Mouse (Mus musculus): ENCODE measurements at regions not wholly inside any gene's neighbourhood (a gene's known extent, or its start where the extent isn't known, plus 50 kb on each side); places are given as distances from the start of the nearest gene placed in this dataset.
A peak's percentile ranks its signal among the peaks of the same experiment; 100 is the strongest.

DNA sequence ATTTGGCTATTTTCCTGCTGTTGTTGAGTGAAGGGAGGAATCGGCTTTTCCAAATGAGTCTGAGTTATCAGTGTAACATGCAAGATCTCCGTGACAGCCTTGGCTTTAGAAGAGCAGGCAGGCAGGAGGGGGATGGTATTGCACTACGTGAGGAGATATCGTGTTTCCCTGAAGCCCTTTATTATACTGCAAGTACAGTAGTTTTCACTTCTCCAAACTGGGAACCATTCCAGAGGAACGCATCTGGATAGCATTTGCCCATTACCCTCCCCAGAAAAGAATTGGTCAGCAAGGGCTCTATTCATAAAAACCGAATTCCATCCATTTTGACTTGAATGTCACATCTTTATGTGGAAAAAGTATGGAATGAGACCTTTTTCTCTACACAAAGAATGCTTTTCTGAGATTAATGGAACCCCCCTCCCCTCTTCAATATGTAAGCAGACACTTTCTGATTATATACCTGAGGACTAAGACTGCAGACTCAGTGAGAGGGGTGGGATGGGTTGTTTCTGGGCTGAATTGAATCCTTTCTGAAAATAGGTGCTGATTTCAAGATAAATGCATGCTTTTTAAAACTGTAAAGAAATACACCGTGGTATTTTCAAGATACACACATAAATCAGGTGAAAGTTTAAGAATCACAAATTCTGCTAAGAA is 571.8 kb downstream of the Car8 start:
- peak in 1 of 2 experiments; percentile 25 for DNase-seq (ENCODE audit: low spot score in 2 of 2)

DNA sequence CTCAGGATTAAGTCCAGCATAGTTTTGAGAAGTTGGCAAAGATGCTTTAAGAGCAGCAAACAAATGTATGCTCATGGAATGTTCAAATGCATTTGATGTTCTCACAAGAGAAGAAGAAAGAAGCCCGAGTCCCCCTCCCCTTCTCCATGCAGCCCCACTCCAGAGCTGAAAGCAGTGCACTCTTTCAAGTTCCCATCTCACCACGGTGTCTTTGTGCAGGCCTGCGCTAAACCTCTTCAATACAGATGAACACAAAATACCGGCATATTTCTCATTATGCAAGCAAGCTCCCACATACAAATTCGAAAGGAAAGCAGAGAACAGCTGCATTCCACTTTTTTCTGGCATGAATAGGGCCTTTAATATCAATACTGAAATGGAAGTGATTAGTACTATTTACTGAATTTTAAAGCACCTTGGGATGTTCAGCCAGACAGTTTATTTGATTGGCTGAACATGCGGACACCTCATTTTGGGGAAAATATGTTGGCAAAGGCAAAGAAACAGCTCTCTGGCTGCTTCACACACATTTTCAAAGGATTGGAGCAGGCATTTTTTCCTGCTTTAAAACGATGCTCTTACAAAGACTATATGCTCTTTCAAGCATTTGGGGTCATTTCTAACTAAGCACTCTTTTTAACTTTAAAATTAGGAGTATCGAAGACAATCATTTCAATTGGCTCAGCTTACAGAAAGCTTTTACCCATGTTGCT is 595.8 kb downstream of the Car8 start:
- no peak for DNase-seq (ENCODE audit: low spot score in 2 of 2)

DNA sequence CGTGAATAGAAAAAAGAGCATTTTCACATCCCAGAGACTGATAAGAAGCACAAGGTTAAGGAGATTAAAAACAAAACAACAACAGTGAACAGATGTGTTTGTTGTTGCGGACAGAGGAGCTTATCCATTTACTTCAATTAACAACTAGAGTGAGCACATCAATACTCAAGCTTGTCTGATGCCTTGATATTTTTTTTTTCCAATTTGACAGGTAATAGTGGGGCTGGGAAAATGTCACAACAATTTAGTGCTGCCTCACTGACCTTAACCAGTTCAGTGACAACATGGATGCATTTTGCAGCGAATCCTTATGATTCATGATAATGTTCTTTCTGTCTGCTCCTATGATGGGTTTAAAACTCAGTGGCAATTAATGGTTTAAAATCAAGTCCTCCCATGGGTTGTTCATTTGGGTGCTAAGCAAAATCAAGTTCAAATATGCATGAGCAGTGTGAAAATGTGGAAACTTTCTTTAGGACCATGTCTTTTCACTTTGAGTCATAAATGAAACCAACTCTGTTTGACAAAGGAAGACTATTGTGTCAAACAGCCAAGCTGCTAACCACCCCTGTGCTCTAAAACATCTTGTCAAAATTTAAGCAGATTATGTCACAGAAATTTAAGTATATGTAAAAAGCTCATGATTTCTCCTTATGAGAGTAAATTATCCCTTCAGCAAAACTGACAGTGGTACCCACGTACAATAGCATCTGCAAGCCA is 641.0 kb downstream of the Car8 start:
- no peak for DNase-seq (ENCODE audit: low spot score in 2 of 2)

DNA sequence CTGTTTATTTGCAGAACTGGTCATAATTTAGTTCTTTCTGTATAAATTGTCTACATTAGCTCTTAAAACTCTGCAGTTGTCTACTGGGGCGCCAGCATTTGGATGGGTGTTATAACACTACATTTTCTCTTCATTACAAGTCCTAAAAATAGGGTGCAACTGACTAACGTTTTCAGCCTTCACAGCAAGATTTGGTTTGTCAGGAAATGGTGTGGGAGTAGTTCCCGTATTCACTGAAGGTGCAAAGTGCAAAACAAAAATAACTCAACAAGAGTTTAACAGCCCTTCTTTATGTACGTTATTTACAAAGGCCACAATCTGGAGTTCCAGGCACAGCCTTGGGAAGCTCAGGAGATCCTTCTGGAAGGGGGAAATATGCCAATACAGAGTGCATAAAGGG is 642.7 kb downstream of the Car8 start:
- no peak for DNase-seq (ENCODE audit: low spot score in 2 of 2)

DNA sequence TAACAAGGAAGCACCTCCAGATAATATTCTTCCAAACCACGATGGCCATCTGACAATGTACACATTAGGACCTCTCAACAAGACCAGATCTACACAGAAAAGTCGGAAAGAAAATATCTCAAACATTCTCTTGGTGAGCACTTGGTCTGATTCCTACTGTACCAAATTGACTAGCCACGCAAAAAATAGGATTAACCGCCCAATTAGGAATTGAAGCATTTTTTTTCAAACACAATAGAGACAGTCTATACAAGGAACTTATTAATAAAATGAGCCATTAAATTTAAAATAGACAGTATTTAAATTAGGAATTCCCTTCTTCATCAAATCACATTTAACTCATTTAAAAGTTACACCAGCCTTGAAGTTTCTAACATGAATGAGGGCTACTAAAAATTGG is 655.0 kb downstream of the Car8 start:
- no peak for DNase-seq (ENCODE audit: low spot score in 2 of 2)

DNA sequence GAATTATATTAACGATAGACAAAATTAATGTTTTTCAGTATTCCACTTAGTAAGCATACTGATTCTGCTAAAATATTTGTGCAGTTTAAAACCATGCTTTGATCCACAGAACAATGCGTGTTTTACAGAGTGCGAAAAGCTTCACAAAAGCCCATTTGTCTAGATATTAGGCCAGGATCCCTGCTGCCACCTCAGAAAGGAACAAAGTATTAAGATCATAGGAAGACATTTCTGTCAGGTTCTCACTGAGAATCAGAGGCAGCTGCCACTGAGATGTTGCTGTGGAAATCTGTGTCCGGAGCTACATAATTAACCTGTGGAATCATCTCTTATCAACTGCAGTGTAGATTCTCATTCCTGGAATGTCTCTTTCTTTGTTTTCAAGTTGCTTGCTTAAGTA is 656.9 kb downstream of the Car8 start:
- no peak for DNase-seq (ENCODE audit: low spot score in 2 of 2)

DNA sequence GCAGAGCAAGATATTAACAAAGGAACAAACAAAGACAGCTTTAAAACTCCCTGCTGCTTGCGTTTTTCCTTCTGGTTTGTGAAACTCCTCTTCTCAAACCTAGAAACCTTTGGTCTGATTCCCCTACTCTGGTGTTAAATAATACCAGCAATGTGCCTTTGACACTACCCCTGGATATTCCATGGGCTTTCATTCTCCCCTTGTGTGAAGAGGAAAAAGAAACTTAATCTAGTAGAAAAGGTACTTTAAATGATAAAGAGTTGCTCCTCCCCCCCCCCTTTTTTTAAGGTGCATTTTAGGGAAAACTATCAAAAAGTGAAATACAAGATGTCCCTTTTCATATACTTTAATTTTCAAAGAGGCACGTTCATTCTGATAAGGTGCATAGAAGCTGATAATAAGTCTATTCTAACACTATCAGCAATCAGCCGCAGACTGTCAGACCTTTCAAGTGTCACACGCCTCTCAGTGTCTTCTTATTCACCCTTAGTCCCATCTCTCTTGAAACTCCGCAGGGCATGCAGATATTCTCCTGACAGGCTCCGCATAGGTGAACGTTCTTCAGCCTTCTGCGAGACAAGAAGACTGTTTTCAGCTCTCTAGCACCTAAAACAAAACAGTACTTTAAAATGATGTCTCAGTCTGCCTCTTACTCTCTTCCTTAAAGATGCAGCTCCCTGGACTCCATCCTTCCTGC is 657.5 kb downstream of the Car8 start:
- no peak for DNase-seq (ENCODE audit: low spot score in 2 of 2)

DNA sequence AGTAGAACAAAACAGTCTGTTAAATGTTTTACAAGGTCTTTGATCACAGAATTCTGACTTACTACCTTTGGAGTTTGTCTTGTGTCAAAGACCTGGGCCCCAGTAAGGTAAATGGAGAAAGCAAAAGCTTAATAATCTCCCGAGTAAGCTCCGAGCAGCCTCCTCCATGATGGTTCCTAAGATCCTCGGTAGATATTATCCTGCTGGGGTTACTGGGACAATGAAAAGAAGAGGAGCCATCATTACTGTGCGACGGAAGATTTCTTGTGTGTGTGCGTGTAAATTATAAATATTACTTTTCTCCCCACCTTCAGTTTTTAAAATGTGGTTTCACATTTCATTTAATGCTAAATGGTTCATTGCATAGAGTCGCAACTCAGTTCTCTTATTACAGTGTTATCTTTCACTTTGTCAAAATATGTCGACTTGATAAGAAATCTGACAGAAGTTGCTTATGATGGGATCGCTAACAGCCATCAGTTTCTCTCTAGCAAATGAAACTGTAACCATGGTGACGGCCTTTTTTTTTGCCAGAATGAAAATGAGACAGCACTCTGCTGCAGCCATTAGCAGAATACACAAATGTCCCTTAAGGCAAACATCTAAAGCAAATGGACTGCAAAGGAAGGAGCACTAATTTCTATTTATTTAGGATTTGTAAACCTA is 658.2 kb downstream of the Car8 start:
- DNase-seq (ENCODE audit: low spot score in 2 of 2), result no peak

DNA sequence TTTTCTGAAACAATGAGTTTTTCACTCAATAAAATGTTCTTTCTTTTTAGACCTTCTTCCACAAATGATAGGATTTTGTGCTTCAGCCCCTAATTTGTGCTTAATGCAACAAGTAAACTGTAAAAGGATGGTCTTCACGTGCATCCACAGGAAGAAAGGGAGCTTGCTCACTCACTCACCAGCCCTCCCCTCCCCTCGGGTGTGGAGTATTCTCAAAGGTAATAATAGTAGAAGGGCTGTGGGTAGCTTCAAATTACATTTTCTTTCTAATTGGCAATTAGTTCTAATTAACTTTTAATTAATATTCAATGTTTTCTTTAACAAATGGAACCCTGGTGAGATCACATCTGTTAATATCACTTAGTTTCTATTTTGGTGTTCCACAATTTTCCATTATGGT is 664.8 kb downstream of the Car8 start:
- DNase-seq (ENCODE audit: low spot score in 2 of 2), result no peak

DNA sequence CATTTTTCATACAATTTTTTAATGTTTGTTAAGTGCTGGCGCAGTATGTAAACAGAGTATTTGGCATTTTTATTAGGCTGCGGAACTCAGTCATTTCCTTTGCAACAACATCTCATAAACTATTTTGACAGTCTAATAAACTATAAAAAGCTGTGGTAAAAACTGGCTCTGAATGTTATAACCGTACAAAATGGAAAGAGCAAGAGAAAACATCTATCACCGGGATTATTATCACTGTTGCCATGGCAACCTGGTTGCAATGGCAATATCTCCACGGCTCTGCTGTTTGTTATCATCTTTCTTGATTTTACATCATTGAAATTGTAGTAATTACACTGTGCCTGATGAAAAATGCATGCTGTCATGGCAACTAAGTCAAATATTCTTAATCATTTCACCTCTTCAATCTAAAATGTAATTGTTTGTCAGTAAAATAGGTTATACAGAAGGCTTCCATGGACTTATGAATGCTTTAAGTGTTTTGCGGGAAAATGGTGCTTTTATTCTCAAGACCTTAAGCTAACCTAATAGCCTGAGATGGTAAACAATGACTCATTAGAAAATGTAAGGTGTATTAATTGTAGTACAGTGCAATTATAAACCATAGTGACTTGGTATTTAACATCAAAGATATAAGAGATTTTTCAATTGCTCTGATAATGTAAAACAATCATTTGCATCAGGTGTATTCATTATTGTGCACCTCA is 671.0 kb downstream of the Car8 start:
- no peak for DNase-seq (ENCODE audit: low spot score in 2 of 2)

DNA sequence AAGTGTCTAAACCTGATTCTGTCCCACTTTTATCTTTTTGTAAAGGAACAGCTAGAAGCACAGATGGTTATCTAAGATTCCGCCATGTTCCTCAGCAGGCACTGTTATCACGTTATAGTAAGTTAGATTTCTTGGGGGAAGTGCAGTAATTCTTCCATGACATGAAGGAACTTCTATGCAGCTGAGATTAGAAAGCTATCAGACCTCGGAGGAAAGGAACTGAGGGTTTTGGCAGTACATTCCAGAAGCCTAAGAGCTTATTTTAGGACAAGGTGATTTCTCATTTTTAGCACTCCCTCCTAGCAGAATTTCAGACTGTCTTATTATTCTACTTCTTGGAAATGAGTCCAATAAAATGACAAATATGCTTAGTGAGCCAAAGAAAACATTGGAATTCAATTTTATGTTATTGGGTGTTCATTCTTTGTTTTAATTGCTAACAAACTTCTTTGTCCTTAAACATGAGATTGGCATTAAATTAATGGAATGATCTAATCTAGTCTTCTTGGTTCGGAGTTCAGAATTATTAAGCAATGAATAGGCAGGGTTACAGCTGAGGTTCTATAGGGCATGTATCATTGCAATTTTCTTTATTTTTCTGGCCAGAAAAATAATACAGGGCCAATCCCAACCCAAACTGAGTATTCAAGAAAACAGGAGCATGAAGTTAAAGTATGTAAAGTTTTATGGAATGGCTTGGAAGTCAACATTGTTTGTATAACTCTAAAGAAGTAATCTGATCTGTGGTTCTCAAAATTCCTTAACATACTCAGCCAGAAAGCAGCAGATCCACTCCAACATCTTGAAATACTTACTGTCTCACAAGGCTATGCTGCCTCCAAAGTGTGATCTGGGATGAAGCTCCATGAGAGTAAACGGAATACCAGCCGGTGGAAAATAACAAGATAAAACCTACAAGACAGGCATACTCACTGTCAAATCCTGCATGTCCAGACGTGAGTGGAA is 678.7 kb downstream of the Car8 start:
- no peak for DNase-seq (ENCODE audit: low spot score in 2 of 2)

DNA sequence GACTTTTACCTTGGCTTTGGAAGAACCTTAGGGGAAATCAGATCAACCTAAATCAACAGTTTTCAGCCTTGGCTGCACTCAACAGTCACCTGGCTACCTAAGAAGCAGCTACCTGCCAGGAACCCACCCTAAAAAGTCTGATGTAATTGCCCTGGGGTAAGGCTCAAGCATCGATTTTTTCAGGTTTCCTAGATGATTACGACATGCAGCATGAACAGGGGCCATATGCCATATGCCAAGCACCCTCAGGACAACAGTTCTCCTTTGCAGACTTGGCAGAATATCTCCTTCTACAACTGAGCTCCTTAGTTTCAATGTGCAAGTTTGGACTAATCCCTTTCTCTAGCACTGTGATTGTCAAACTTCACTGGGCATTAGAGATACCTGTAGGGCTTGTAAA is 680.1 kb downstream of the Car8 start:
- no peak for DNase-seq (ENCODE audit: low spot score in 2 of 2)

DNA sequence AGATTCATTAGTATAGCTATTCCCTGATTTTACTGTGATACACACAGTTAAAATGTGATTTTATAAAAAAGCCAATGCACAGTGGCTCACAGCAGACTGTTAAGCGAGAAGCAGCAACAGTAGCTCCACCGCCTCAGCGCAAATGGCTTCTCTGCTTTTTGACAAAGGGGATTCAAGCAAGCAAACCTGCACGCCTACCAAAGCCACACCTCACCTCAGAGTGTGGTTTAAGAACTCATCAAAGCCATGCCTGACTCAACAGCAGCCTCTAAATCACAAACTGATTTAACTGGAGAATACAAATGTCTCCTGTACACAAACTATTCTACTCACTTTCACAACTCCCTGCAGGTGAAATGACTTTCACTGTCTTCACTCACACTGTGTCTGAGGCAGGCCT is 704.5 kb downstream of the Car8 start:
- DNase-seq (ENCODE audit: low spot score in 2 of 2), result no peak

DNA sequence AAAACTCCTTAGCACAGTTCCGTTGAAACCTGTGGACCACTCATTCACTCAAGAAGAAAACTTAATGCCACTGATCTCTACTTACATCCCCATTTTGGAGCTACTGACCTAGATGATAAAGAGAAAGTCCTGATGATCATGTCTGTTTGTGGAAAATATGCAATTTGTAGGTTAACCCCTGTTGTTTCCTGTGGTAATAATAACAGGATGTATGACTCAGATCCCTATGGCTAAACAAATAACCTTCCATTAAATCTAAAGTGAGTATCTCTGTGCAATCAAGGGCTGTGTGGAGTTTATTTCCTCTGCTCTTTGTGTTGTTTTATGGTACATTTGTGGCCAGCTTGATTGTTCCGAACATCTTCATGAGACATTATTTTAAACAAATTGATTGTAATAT is 711.1 kb downstream of the Car8 start:
- no peak for DNase-seq (ENCODE audit: low spot score in 2 of 2)

DNA sequence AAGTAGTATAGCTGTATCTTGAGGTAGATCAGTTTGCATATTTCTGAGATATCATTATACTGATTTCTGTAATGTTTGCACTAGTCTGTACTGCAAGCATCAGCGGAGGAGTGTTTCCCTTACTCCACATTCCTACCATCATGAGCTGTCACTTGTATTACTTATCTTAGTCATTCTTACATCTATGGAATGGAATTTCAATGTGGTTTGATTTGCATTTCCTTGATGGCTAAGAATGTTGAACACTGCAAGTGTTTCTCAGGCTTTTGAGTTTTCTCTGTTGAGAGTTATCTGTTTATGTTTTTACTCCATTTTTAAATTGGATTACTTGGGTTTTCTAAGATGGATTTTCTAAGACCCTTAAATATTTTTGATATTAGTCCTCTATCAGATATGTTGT is 725.8 kb downstream of the Car8 start:
- no peak for DNase-seq (ENCODE audit: low spot score in 2 of 2)

DNA sequence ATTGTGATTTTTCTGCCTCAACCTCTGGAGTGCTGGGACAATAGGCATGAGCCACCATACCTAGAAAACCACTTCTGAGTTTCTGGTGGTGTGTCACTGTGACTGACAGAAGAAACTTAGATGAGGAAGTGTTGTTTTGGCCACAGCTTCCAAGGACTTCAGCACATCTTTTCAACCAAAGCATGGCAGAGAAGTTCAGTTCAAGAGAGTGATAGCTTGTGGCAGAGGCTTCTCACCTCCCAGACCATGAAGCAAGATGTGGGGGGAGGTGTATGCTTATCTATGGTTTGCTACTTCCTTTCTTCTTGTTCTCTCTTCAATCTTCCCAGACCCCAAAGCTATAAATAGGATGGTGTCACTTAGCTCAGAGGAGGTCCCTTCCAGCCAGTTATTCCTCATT is 753.3 kb downstream of the Car8 start:
- no peak for DNase-seq (ENCODE audit: low spot score in 2 of 2)

DNA sequence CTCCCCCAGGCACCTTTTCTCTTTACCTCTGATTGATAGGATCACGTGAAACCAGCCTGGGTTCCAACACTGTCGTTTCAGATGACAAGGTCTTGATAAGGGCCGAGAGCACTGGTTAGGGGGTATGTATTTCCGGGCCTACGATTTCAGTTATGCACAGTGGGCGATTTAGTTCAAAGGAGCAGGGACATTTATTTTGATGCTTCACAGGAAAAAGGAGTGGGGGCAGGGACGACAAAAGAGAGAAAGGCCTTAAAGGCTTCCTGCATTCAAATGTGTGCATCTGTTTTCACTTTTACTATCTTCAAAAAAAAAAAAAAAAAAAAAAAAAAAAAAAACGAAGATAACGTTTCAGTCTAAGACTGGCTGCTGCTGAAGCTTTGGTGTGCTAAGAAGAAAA is 783.7 kb downstream of the Car8 start:
- DNase-seq (ENCODE audit: low spot score in 2 of 2), result no peak

DNA sequence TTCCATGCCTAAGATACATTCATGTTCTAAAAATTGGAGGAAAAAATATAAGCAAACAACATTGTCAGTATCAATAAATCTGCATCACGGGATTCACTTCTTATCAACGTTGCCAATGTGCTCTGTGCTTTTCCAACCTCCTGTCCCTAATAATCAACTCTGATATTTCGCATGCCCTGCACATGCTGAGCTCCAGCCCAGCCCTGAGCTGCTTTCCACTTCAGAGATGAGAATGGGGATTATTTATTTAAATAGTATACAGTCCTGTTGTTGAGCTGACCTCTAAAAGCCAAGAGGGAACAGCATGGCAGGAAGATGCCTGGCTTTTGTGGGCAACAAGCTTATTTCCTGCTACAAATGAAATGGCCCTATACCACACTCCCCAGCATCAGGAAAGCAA is 786.2 kb downstream of the Car8 start:
- no peak for DNase-seq (ENCODE audit: low spot score in 2 of 2)

DNA sequence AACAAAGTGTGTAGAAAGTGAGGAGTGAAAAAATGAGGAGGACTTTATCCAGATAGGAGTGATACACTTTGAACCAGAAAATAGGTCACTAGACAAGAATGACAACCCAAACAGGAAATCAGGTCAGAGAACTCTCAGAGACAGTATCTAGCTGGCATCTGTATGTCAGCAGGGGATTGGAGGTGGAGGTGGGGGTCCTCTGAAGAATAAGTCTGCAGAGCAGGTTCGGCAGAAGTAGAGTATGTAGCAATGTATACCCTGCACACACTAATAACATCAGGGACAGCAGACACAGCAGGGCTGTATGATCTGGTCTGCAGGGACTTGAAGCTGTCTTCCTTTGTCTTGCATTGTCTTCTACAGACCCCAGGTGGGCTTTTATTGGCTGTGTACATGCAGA is 787.9 kb downstream of the Car8 start:
- no peak for DNase-seq (ENCODE audit: low spot score in 2 of 2)

DNA sequence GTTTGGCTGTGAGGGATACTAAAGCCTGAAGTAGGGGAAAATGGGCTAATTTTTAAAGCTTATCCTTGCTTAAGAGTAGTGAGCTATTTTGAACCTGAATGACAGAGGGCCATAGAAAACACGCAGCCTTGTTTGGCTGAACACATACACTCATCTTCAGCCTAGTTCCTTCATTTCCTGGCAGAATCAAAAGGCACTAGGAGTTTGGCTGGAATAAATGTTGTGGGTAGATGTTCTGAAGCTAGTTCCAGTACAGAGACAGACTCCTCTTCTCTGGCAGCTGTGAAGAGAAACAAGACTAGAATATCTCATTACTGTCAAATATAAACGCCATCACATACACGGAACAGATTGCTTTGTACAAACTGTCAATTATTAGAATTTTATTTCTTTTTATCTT is 809.5 kb downstream of the Car8 start:
- DNase-seq (ENCODE audit: low spot score in 2 of 2), result no peak

Measured in gastrocnemius, postnatal 4 days (tissue).